ENCODE assay signal across 9 mouse cellular contexts in genomic region chr13:113693383-113693782, GRCm38 (mm10). TPM values are rescaled to one million over a fixed set of nuclear protein-coding genes. Genes with fewer than 3 reads are reported as not detected.
DNase-seq lines count a peak whose midpoint lies in the region; ATAC-seq and TF ChIP-seq lines count a peak whose summit lies in the region.
"Had no signal": no experiment of that assay in that cellular context is flagged by ENCODE, and none has a peak within 500 bp of the region (broad histone marks: within the 10 kb centered on the region; RNA-seq: fewer than 3 reads in every experiment).

No protein-coding gene starts in this region.

- H3K27ac ChIP-seq in intestine, embryonic 14.5 days (ENCODE audit: low read depth) = no peak overlapping the region
- H3K27ac ChIP-seq in intestine, embryonic 16.5 days (ENCODE audit: low read length) = no peak overlapping the region
- H3K27ac ChIP-seq in forebrain, embryonic 11.5 days (ENCODE audit: low read depth, low read length) = no peak overlapping the region
- H3K27ac ChIP-seq: lung, embryonic 15.5 days had no signal

- no peaks in the 10 kb centered on the region for H3K4me1 ChIP-seq in intestine, embryonic 14.5 days (replicated peaks; ENCODE audit: control insufficient read depth, insufficient read depth, low read length)
- no peaks in the 10 kb centered on the region for H3K4me1 ChIP-seq in intestine, embryonic 16.5 days (ENCODE audit: control insufficient read depth, insufficient read depth, low read length)
- H3K4me1 ChIP-seq in E14TG2a.4 (replicated peaks; ENCODE audit: low read depth, low read length) = no peaks in the 10 kb centered on the region
- H3K4me1 ChIP-seq in forebrain, embryonic 11.5 days (replicated peaks; ENCODE audit: control insufficient read depth, insufficient read depth, low read length) = 0 out of 2 replicates have a peak, but pooled peaks cover 2% of the 10 kb centered on the region
- H3K4me1 ChIP-seq: lung, embryonic 15.5 days had no signal

- H3K36me3 ChIP-seq in intestine, embryonic 14.5 days (ENCODE audit: control insufficient read depth, insufficient read depth, low read length) = no peaks in the 10 kb centered on the region
- H3K36me3 ChIP-seq in intestine, embryonic 16.5 days (ENCODE audit: control insufficient read depth, insufficient read depth, low read length) = no peaks in the 10 kb centered on the region
- no peaks in the 10 kb centered on the region for H3K36me3 ChIP-seq in E14TG2a.4 (ENCODE audit: insufficient read depth, low read length)
- H3K36me3 ChIP-seq in forebrain, embryonic 11.5 days (ENCODE audit: control insufficient read depth, insufficient read depth, low read length) = no peaks in the 10 kb centered on the region
- H3K36me3 ChIP-seq: lung, embryonic 15.5 days had no signal

- H3K27me3 ChIP-seq in intestine, embryonic 14.5 days (replicated peaks; ENCODE audit: control insufficient read depth, insufficient read depth, low read length) = no peaks in the 10 kb centered on the region
- no peaks in the 10 kb centered on the region for H3K27me3 ChIP-seq in intestine, embryonic 16.5 days (replicated peaks; ENCODE audit: control insufficient read depth, insufficient read depth, low read length)
- H3K27me3 ChIP-seq in E14TG2a.4 (ENCODE audit: insufficient read depth, low read length) = peaks cover 4% of the 10 kb centered on the region; the same call in 1 of the 2 replicates
- no peaks in the 10 kb centered on the region for H3K27me3 ChIP-seq in forebrain, embryonic 11.5 days (ENCODE audit: control insufficient read depth, insufficient read depth, low read length)
- H3K27me3 ChIP-seq: lung, embryonic 15.5 days had no signal

- peak; percentile 57 for DNase-seq in intestine, embryonic 14.5 days (ENCODE audit: low spot score)
- DNase-seq in brain, embryonic 14.5 days (ENCODE audit: low read depth) = peak; percentile 77
- peak; percentile 27 for DNase-seq in fibroblast of lung, adult 2 months (ENCODE audit: low read depth)
- peak; percentile 56 to 63 for DNase-seq in kidney, postnatal 36 days
- no peak for DNase-seq in forebrain, embryonic 11.5 days (ENCODE audit: low spot score)

- no peak for ATAC-seq in intestine, embryonic 14.5 days (replicated peaks; ENCODE audit: low FRiP score, low TSS enrichment, low read depth)
- no peak for ATAC-seq in intestine, embryonic 16.5 days
- peak; percentile 82 for ATAC-seq in megakaryocyte-erythroid progenitor cell, adult 5-6 weeks (replicated peaks; ENCODE audit: low FRiP score, low TSS enrichment, poor library complexity, severe bottlenecking)
- ATAC-seq in forebrain, embryonic 11.5 days (replicated peaks; ENCODE audit: low FRiP score) = no peak; the same call in 1 of the 2 replicates

- no peak overlapping the region for H3K4me2 ChIP-seq in intestine, embryonic 14.5 days (ENCODE audit: low read length)
- no peak overlapping the region for H3K4me2 ChIP-seq in intestine, embryonic 16.5 days (ENCODE audit: low read depth, low read length)
- no peak overlapping the region for H3K4me2 ChIP-seq in forebrain, embryonic 11.5 days (ENCODE audit: low read depth, low read length, severe bottlenecking)
- H3K4me2 ChIP-seq: lung, embryonic 15.5 days had no signal

- TF ChIP-seq CTCF in E14TG2a.4 (conservative IDR thresholded peaks at IDR 0.05; ENCODE audit: low read length) = peak; percentile 94
- peak; percentile 76; the same call in 1 of the 2 replicates for TF ChIP-seq CTCF in brain, embryonic 14.5 days (IDR thresholded peaks at IDR 0.05; ENCODE audit: borderline replicate concordance, extremely low read depth, insufficient read depth, insufficient read length)

- H3K4me3 ChIP-seq in intestine, embryonic 14.5 days (ENCODE audit: low read depth, low read length) = no peak overlapping the region
- no peak overlapping the region for H3K4me3 ChIP-seq in intestine, embryonic 16.5 days (ENCODE audit: low read length)
- no peak overlapping the region for H3K4me3 ChIP-seq in E14TG2a.4 (replicated peaks; ENCODE audit: low read length)
- no peak overlapping the region for H3K4me3 ChIP-seq in forebrain, embryonic 11.5 days (ENCODE audit: low read depth, low read length)
- H3K4me3 ChIP-seq: lung, embryonic 15.5 days had no signal

- TF ChIP-seq POLR2A in brain, embryonic 14.5 days (IDR thresholded peaks at IDR 0.05; ENCODE audit: borderline replicate concordance, extremely low read depth, insufficient read depth, insufficient read length, poor library complexity, severe bottlenecking) = no peak

- 24% methylated on average over 6 of the region's 6 CpGs for WGBS in intestine, embryonic 14.5 days
- 25% methylated on average over 6 of the region's 6 CpGs for WGBS in intestine, embryonic 16.5 days
- 23% methylated on average over 6 of the region's 6 CpGs for WGBS in forebrain, embryonic 11.5 days

- no peak overlapping the region for H3K9ac ChIP-seq in intestine, embryonic 14.5 days (ENCODE audit: low read length)
- H3K9ac ChIP-seq in intestine, embryonic 16.5 days (ENCODE audit: low read depth, low read length) = no peak overlapping the region
- H3K9ac ChIP-seq in forebrain, embryonic 11.5 days (ENCODE audit: low read length) = no peak overlapping the region
- H3K9ac ChIP-seq: lung, embryonic 15.5 days had no signal

- H3K9me3 ChIP-seq in intestine, embryonic 14.5 days (ENCODE audit: control insufficient read depth, low read length) = no peaks in the 10 kb centered on the region
- no peaks in the 10 kb centered on the region for H3K9me3 ChIP-seq in intestine, embryonic 16.5 days (ENCODE audit: control insufficient read depth, low read length)
- H3K9me3 ChIP-seq in E14TG2a.4 (ENCODE audit: low read length) = peaks cover 35% of the 10 kb centered on the region
- no peaks in the 10 kb centered on the region; the same call in 1 of the 2 replicates for H3K9me3 ChIP-seq in forebrain, embryonic 11.5 days (ENCODE audit: control insufficient read depth, low read length)
- H3K9me3 ChIP-seq: lung, embryonic 15.5 days had no signal

RNA-seq across cellular contexts. Expression of gene Hspb3, which starts 29.9 kb away (rescaled TPM):
- not detected in 2 replicates for polyA plus RNA-seq in intestine, embryonic 14.5 days (2014; fragmentation: Nextera tagmentation; extraction: Ambion mirVana)
- polyA plus RNA-seq in intestine, embryonic 16.5 days (2015; fragmentation: Nextera tagmentation; extraction: Ambion mirVana) = not detected in 2 replicates
- 0.11 and 0.44 TPM in 2 replicates for polyA plus RNA-seq in brain, embryonic 14.5 days (2012; rRNA removed)
- total RNA-seq in megakaryocyte-erythroid progenitor cell, adult 5-6 weeks (2014; fragmentation: Nextera tagmentation) = not detected in 2 replicates
- total RNA-seq in megakaryocyte-erythroid progenitor cell, adult 5-6 weeks (2017) = not detected in 2 replicates
- not detected in 2 replicates for polyA plus RNA-seq in forebrain, embryonic 11.5 days (2014; fragmentation: Nextera tagmentation; extraction: Ambion mirVana)
